Mouse (Mus musculus) CD4-positive naive resting alpha-beta T cell, adult 57 days (primary cell): ENCODE results near the gene Cldn12. TPM values are rescaled to one million over a fixed set of nuclear protein-coding genes. Genes with fewer than 3 reads are reported as not detected.

Experiments used
- total RNA-seq: library from RNA; stranded (reverse); gene quantifications from one replicate; pipeline ENCODE4 v1.2.4, GENCODE M21; 2023

Gene Cldn12
- 1.0 TPM for total RNA-seq

GRCm38 (mm10) chr5:5514196-5515076 is at the start of gene Cldn12:
Gene Cldn12 (minus strand): TSS chr5:5514958.

DNA sequence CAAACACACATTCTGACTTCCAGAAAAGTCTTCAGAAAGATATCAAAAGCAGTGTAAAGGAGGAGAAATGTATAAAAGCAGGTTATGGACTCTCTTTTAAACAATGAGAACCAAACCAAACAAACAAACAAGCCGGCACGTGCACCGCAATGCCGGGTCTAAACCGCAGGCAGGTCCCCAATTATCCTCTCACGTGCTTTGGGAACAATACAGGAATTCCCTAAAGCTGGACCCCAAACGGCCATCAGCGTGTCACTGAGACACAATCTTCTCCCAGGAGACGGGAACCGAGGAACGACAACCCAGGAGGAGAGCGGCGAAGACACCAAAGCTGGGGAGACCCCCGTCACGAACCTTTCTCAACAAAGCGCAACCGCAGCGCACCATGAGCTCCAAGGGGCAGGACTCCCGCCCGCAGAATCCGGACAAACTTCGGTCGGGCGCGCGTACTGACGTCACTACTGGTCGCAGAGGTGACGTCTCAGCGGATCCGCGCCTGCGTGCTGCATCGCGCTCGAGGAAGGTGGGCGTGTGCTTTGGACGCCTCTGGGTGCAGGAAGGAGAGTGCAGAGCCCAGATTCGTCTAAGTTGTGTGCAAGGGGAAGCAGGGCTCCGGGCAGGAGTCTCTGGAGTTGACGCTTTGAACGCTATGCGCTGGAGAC is 44.5 kb upstream of the Cldn12 start, which contains the start of gene Gtpbp10:
Gene Gtpbp10, minus strand, starts transcription at position 460 of the 662 bp plus-strand sequence.

DNA sequence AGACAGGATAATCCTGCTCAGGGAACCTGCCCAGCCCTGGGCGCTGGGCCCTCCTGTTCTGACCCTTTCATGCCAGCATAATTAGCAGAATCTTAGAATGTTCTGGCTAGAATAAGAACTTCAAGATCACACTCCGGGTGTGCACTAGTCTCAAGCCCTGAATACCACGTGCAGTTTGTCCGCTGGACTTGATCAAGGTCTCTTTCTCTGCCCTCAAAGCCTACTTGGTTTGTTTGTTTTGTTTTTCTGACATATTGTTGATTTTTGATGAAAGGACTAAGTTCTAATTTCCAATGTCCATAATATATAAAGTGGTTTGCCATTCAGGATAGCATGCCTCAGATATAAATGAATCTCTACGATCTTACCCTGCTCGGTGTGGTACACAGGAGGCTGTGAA is 35.7 kb downstream of the Cldn12 start, which contains the start of gene 1700015F17Rik:
Gene 1700015F17Rik, minus strand, starts transcription at position 101 of the 400 bp plus-strand sequence.

Other genes with a start within 250 kb of the Cldn12 start
- 0.95 TPM for gene Cdk14, start 94.6 kb downstream of the Cldn12 start, total RNA-seq
- not detected for gene 1700015F17Rik, start 35.8 kb downstream of the Cldn12 start, total RNA-seq
- 14.2 TPM for gene Gtpbp10, start 44.6 kb upstream of the Cldn12 start, total RNA-seq
- gene Gm8773, start 58.8 kb upstream of the Cldn12 start, total RNA-seq = not detected
- gene Cfap69, start 149.3 kb upstream of the Cldn12 start, total RNA-seq = not detected
- gene Steap2, start 179.6 kb upstream of the Cldn12 start, total RNA-seq = not detected
- gene Steap1, start 234.4 kb upstream of the Cldn12 start, total RNA-seq = not detected